Mouse (Mus musculus): Measurements from ENCODE around the gene Gucy1b2.

- TF ChIP-seq TAL1 (conservative IDR thresholded peaks at IDR 0.05; ENCODE audit: low read depth, low read length) (no peak), GATA1 (IDR thresholded peaks at IDR 0.05; ENCODE audit: borderline replicate concordance, low read length) (no peak), CTCF (IDR thresholded peaks at IDR 0.05; ENCODE audit: low read depth, low read length) (no peak)
These were observed 40.4 kb upstream of the Gucy1b2 start for GRCm38 (mm10) chr14:62496501-62496900.
